Mouse (Mus musculus) NIH3T3 (cell line): ENCODE results near the gene Prkci.

Source experiments
- DNase-seq: peaks from one replicate; pipeline ENCODE4 v3.0.0-alpha.2; 2012; ENCODE audit warnings: low read depth

The Prkci gene

GRCm38 (mm10) chr3:30995283-30995898 is at the start of gene Prkci:
Prkci (plus strand) TSS chr3:30995747.
- peak; percentile 97 for DNase-seq

GRCm38 (mm10) chr3:30951652-30952051 is 43.9 kb upstream of the Prkci start:
- peak; percentile 17 for DNase-seq

- DNase-seq: peak; percentile 9
Observed at GRCm38 (mm10) chr3:30952273-30953070, 43.1 kb upstream of the Prkci start.

- DNase-seq: no peak
Observed at GRCm38 (mm10) chr3:30956327-30956726, 39.2 kb upstream of the Prkci start.

GRCm38 (mm10) chr3:30958709-30959108 is 36.8 kb upstream of the Prkci start:
- DNase-seq: no peak

GRCm38 (mm10) chr3:30959868-30960831 is 35.4 kb upstream of the Prkci start:
- DNase-seq: peak; percentile 41

GRCm38 (mm10) chr3:30963100-30963499 is 32.4 kb upstream of the Prkci start:
- DNase-seq: peak; percentile 16

GRCm38 (mm10) chr3:30964216-30964615 is 31.3 kb upstream of the Prkci start:
- no peak for DNase-seq

- no peak for DNase-seq
Observed at GRCm38 (mm10) chr3:30965644-30966043, 29.9 kb upstream of the Prkci start.

GRCm38 (mm10) chr3:30968531-30969092 is 26.9 kb upstream of the Prkci start:
- peak; percentile 72 for DNase-seq

- DNase-seq: peak; percentile 97
Observed at GRCm38 (mm10) chr3:30969104-30969581, 26.4 kb upstream of the Prkci start, which contains the start of gene Phc3. Phc3 (minus strand) TSS chr3:30969415.

- peak; percentile 75 for DNase-seq
Observed at GRCm38 (mm10) chr3:30975102-30975754, 20.3 kb upstream of the Prkci start.

GRCm38 (mm10) chr3:30976991-30977603 is 18.4 kb upstream of the Prkci start:
- DNase-seq: no peak

GRCm38 (mm10) chr3:30981616-30982380 is 13.7 kb upstream of the Prkci start:
- peak; percentile 73 for DNase-seq

- DNase-seq: no peak
Observed at GRCm38 (mm10) chr3:30982924-30983536, 12.5 kb upstream of the Prkci start.

GRCm38 (mm10) chr3:30987396-30988318 is 7.9 kb upstream of the Prkci start:
- DNase-seq: no peak

- DNase-seq: no peak
Observed at GRCm38 (mm10) chr3:30992161-30992560, 3.4 kb upstream of the Prkci start.

GRCm38 (mm10) chr3:30993066-30993573 is 2.4 kb upstream of the Prkci start:
- DNase-seq: no peak
